12 mouse cellular contexts compared by ENCODE assay signal in the genomic region with DNA sequence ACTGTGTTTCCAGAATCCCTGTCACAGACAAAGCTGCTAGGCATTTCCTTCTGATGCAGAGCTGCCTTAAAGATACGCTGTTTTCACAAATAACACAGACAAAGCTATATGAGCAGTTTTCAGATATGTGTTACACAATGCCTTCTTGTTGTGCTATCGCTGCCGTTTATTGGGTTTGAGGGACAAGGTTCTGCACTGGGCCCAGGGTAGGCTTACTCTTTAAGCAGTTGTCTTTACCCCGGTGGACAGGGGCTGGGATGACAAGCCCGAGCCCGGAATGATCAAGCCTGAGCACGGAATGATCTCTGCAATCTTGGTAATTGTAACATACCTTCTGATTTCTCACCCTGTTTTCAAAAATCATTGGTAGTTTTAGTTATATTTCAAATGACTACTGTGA.
DNase-seq lines count a peak whose midpoint lies in the region; ATAC-seq lines count a peak whose summit lies in the region.
"Had no signal": no experiment of that assay in that cellular context is flagged by ENCODE, and none has a peak within 500 bp of the region (broad histone marks: within the 10 kb centered on the region; RNA-seq: fewer than 3 reads in every experiment).

No protein-coding gene starts in this region.

- H3K4me1 ChIP-seq in hindbrain, embryonic 16.5 days (ENCODE audit: control insufficient read depth, insufficient read depth, low read depth, low read length), result no peaks in the 10 kb centered on the region
- no peaks in the 10 kb centered on the region for H3K4me1 ChIP-seq in neural tube, embryonic 15.5 days
- H3K4me1 ChIP-seq: kidney, embryonic 15.5 days; liver, embryonic 12.5 days had no signal

- H3K4me2 ChIP-seq in hindbrain, embryonic 16.5 days (ENCODE audit: low read length), result no peak overlapping the region
- H3K4me2 ChIP-seq in neural tube, embryonic 15.5 days, result no peak overlapping the region
- H3K4me2 ChIP-seq: kidney, embryonic 15.5 days; liver, embryonic 12.5 days had no signal

- DNase-seq in frontal cortex, postnatal 25 days (ENCODE audit: low spot score in 2 of 2), result no peak
- peak; percentile 11 for DNase-seq in right cerebral cortex, postnatal 4 days
- no peak for DNase-seq in right cerebral cortex, adult 18-20 months
- DNase-seq in adrenal gland, postnatal 10 days, result no peak
- no peak for DNase-seq in adrenal gland, adult 18-20 months (ENCODE audit: low spot score in 2 of 2)

- WGBS in hindbrain, embryonic 16.5 days, result 92% methylated on average over 7 of the region's 7 CpGs
- 91% methylated on average over 7 of the region's 7 CpGs for WGBS in neural tube, embryonic 15.5 days

- no peak overlapping the region for H3K4me3 ChIP-seq in hindbrain, embryonic 16.5 days (ENCODE audit: low read length)
- H3K4me3 ChIP-seq in neural tube, embryonic 15.5 days (replicated peaks), result no peak overlapping the region
- H3K4me3 ChIP-seq: heart, adult 2 months; kidney, embryonic 15.5 days; liver, embryonic 12.5 days had no signal

- no peak overlapping the region for H3K27ac ChIP-seq in hindbrain, embryonic 16.5 days (ENCODE audit: low read depth, low read length)
- H3K27ac ChIP-seq in neural tube, embryonic 15.5 days (replicated peaks), result 0 out of 2 replicates have a peak overlapping the region, but pooled peaks have one; percentile 38
- H3K27ac ChIP-seq: heart, adult 2 months; kidney, embryonic 15.5 days; liver, embryonic 12.5 days had no signal

- no peaks in the 10 kb centered on the region for H3K27me3 ChIP-seq in hindbrain, embryonic 16.5 days (replicated peaks; ENCODE audit: control insufficient read depth, insufficient read depth, low read length)
- H3K27me3 ChIP-seq in neural tube, embryonic 15.5 days (replicated peaks), result 0 out of 2 replicates have a peak, but pooled peaks cover 2% of the 10 kb centered on the region
- H3K27me3 ChIP-seq: kidney, embryonic 15.5 days; liver, embryonic 12.5 days had no signal

- H3K9me3 ChIP-seq in hindbrain, embryonic 16.5 days (ENCODE audit: control insufficient read depth, low read length), result no peaks in the 10 kb centered on the region
- H3K9me3 ChIP-seq in neural tube, embryonic 15.5 days (replicated peaks), result no peaks in the 10 kb centered on the region
- H3K9me3 ChIP-seq: G1E; kidney, embryonic 15.5 days; liver, embryonic 12.5 days had no signal

- H3K9ac ChIP-seq in hindbrain, embryonic 16.5 days (ENCODE audit: low read depth, low read length), result no peak overlapping the region
- no peak overlapping the region for H3K9ac ChIP-seq in neural tube, embryonic 15.5 days (replicated peaks)
- H3K9ac ChIP-seq: kidney, embryonic 15.5 days; liver, embryonic 12.5 days had no signal

- peak; percentile 51 for ATAC-seq in frontal cortex, adult (ENCODE audit: low TSS enrichment)
- ATAC-seq in hindbrain, embryonic 16.5 days, result peak; percentile 76
- ATAC-seq in neural tube, embryonic 15.5 days (ENCODE audit: low FRiP score), result peak; percentile 75; the same call in 1 of the 2 replicates
- ATAC-seq: liver, embryonic 12.5 days had no signal

- no peaks in the 10 kb centered on the region for H3K36me3 ChIP-seq in hindbrain, embryonic 16.5 days (ENCODE audit: control insufficient read depth, insufficient read depth, low read length)
- H3K36me3 ChIP-seq in neural tube, embryonic 15.5 days, result no peaks in the 10 kb centered on the region
- H3K36me3 ChIP-seq: G1E; kidney, embryonic 15.5 days; liver, embryonic 12.5 days had no signal
